Mouse (Mus musculus): ENCODE measurements at regions not wholly inside any gene's neighbourhood (a gene's known extent, or its start where the extent isn't known, plus 50 kb on each side); places are given as distances from the start of the nearest gene placed in this dataset.

DNA sequence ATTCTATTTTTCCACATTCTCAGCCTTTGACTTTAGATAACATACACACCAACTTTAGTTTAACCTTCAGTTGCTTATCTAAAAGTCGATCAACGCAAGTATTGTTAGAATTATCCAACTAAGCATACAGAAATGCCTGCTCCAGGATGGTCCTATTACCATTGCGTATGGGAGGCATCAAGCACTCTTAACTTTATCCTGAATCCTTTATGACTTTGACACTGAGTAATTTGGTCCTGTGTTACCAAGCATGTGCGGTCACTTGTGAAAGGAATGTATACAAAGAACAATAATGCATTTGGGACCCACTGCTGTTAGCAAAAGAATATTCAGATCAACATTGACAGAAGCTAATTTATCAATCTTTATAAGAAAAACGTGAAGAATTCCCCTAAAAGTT is 194.9 kb downstream of the Gm11146 start:
- Histone ChIP-seq H3K36me3 (no peaks in the 10 kb centered on the region), H3K4me1 (0 out of 2 replicates have a peak, but pooled peaks cover 3% of the 10 kb centered on the region), H3K9me3 (no peaks in the 10 kb centered on the region), H3K27me3 (ENCODE audit: insufficient read depth, poor library complexity, severe bottlenecking) (no peaks in the 10 kb centered on the region), H3K4me3 (no peak overlapping the region), H3K27ac (no peak overlapping the region)
- 83% methylated on average over 5 of the region's 5 CpGs for WGBS
- DNase-seq (ENCODE audit: low spot score), result no peak

GRCm38 (mm10) chr16:77405859-77406258 is 196.0 kb downstream of the Gm11146 start:
- Histone ChIP-seq H3K4me1 (peaks cover 6% of the 10 kb centered on the region), H3K4me3 (no peak overlapping the region), H3K36me3 (no peaks in the 10 kb centered on the region), H3K27me3 (ENCODE audit: insufficient read depth, poor library complexity, severe bottlenecking) (no peaks in the 10 kb centered on the region), H3K27ac (no peak overlapping the region), H3K9me3 (no peaks in the 10 kb centered on the region)
- DNase-seq (ENCODE audit: low spot score), result no peak
- 72% methylated on average over 6 of the region's 6 CpGs for WGBS

- no peaks in the 10 kb centered on the region for H3K9me3 ChIP-seq
- H3K27me3 ChIP-seq (ENCODE audit: insufficient read depth, poor library complexity, severe bottlenecking), result no peaks in the 10 kb centered on the region
- H3K4me3 ChIP-seq, result no peak overlapping the region
- H3K27ac ChIP-seq, result no peak overlapping the region
- no peak for DNase-seq (ENCODE audit: low spot score)
- 72% methylated on average over 8 of the region's 8 CpGs for WGBS
- H3K36me3 ChIP-seq, result no peaks in the 10 kb centered on the region
- peaks cover 11% of the 10 kb centered on the region for H3K4me1 ChIP-seq
Measured at GRCm38 (mm10) chr16:77405181-77405818, 196.6 kb downstream of the Gm11146 start.

DNA sequence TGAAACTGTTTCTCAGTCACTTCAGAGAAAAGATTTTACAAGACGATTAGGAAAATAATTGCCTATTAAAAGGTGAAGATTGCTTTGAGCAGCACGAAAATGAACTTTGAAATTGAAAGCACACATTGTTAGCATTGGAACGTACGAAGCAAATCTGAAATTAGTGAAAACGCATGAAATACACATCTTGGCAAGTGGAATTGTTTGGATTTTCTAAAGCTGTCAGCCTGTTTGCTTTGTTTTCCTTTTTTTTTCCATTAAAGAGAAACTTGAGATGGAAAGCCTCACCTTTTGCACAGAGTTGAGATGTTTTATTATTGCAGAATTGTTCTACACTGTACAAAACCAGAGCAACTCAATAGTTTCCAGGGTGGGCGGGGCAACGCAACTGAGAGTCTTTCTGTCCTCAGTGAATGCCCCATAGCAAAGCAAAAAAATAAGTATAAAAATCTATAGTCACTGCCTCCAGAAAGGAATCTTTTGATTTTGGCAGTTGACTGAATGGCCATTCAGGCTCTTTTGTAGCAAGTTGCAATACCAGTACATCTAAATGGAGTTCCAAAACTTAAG is 199.1 kb downstream of the Gm11146 start:
- WGBS, result 84% methylated on average over 7 of the region's 7 CpGs
- Histone ChIP-seq H3K27me3 (ENCODE audit: insufficient read depth, poor library complexity, severe bottlenecking) (no peaks in the 10 kb centered on the region), H3K27ac (no peak overlapping the region)

DNA sequence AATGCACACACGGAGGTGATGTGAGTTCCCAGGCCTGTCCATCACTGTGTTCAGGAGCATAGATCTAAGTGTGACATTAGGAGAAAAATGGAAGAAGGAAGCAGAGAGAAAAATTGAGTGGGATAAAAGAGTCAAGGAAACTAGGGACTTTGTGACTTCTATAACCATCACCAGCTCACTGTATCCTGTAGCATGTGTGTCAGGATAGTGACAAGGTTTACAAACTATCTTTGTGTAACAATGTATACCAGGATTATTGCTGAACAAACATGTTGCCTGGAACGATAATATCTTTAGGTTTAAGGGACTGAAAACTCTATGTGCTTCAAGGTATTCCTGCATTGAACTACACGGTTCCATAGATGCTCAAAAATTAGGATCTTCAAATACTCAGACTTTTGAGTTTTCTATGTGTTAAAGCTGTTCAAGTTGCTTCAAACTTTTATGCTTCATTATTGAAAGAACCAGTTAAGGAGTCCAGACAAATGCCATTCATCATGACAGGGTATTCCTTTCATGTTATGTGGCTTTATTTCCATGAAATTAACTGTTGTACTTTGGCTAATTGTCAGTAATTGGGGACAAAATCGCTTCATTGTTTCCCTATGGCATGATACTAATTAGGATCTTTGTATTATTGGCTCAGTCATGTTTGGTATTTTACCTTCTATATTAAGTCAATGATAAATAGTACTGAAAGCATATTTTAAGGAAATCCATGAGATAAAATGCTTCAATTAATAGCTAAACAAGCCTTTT is 200.5 kb downstream of the Gm11146 start:
- 67% methylated on average over 4 of the region's 4 CpGs for WGBS
- H3K4me1 ChIP-seq, result peaks cover 11% of the 10 kb centered on the region
- no peaks in the 10 kb centered on the region for H3K36me3 ChIP-seq
- H3K27me3 ChIP-seq (ENCODE audit: insufficient read depth, poor library complexity, severe bottlenecking), result no peaks in the 10 kb centered on the region
- peak overlapping the region; percentile 86 for H3K27ac ChIP-seq
- no peaks in the 10 kb centered on the region for H3K9me3 ChIP-seq
- no peak overlapping the region; the same call in 1 of the 2 replicates for H3K4me3 ChIP-seq
- no peak for DNase-seq (ENCODE audit: low spot score)

More for the DNA sequence above, 199.1 kb downstream of the Gm11146 start:
- Histone ChIP-seq H3K36me3 (no peaks in the 10 kb centered on the region), H3K4me1 (peaks cover 11% of the 10 kb centered on the region), H3K9me3 (no peaks in the 10 kb centered on the region), H3K4me3 (no peak overlapping the region)
- DNase-seq (ENCODE audit: low spot score), result no peak

DNA sequence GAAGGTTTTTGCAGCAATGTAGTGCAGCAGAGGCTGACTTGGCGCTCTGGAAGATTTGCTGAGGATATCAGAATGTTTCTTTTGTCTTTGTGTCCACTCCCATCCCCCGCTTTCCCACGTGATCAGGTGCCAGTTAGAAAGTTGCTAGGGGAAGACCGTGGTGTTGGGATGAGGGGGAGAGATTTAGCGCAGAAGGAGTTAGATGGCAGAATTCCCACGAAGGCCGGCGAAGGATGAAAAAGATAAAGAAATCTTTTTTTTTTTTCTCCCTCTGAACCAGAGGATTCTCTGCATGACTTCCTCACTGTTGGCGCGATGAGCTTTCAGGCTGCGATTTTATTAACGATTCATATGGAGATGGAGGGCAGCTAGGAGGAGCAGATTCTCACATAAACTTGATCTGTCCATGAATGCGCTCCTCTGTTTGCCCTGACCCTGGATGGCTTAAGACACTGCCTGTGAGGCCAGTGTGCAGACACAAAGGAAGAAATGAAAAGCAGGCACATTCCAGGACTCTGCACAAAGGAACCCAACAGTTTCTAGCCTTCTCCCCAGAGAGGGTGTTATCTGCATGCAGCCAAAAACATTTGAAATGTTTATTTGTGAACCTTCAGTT is 201.5 kb downstream of the Gm11146 start:
- peak overlapping the region; percentile 51 for H3K4me3 ChIP-seq
- peaks cover 8% of the 10 kb centered on the region for H3K4me1 ChIP-seq
- H3K9me3 ChIP-seq, result no peaks in the 10 kb centered on the region
- H3K27me3 ChIP-seq (ENCODE audit: insufficient read depth, poor library complexity, severe bottlenecking), result no peaks in the 10 kb centered on the region
- peak overlapping the region; percentile 86 for H3K27ac ChIP-seq
- H3K36me3 ChIP-seq, result no peaks in the 10 kb centered on the region
- 2% methylated on average over 13 of the region's 13 CpGs for WGBS
- peak; percentile 81 for DNase-seq (ENCODE audit: low spot score)

DNA sequence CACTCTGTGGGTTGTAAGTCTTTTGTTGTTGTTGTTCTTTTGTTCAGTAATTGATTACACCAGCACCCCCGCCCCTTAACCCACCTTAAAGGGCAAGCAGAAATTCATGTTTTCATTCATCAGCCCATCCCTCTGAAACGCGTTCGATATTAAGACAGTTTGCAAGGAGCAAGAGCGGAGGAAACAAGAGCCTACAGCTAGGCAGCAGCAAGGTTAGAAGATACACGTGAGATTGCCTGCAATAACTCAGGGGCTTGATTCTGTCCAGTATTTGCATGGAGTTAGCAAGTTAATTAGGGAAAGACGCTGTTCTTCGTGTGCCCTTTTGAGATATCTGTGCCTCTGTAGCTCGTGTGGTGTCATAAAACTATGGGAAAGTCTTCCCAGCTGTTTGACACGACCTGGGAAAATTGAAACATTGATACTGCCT is 202.0 kb downstream of the Gm11146 start:
- Histone ChIP-seq H3K4me1 (peaks cover 8% of the 10 kb centered on the region), H3K27me3 (ENCODE audit: insufficient read depth, poor library complexity, severe bottlenecking) (no peaks in the 10 kb centered on the region), H3K36me3 (no peaks in the 10 kb centered on the region), H3K4me3 (peak overlapping the region; percentile 51), H3K27ac (peak overlapping the region; percentile 86), H3K9me3 (no peaks in the 10 kb centered on the region)
- 19% methylated on average over 10 of the region's 10 CpGs for WGBS
- DNase-seq (ENCODE audit: low spot score), result no peak

DNA sequence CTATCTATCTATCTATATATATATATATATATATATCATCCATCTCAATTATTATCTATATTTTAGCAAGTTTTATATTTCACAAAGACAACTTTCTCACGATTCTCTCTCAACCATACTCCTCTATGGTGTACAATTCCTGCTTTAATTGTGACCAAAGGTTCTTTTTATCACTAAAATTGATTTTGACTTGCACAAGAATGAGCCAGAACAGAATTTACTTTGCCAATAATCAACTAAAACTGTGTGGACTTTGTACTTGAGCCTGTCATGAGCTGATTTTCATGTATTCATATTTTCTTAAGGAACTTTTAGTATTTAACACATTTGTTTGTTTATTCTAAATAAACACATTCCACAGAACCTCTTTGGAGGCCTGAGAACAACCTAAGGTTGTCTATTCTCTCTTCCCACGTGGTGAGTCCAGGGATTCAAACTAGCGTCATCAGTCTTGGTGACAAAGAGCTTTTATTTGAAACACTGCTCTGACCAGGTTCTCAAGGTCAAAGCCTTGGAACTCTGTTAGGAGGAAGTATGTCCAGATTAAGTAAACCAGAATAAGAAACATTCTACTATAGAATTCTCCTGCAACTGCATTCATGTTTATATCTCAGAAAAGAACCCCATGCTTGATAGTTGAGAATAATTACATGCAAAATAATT is 207.7 kb downstream of the Gm11146 start:
- Histone ChIP-seq H3K4me3 (no peak overlapping the region), H3K9me3 (no peaks in the 10 kb centered on the region), H3K36me3 (no peaks in the 10 kb centered on the region), H3K27ac (no peak overlapping the region), H3K4me1 (no peaks in the 10 kb centered on the region), H3K27me3 (ENCODE audit: insufficient read depth, poor library complexity, severe bottlenecking) (no peaks in the 10 kb centered on the region)
- WGBS, result 66% methylated on average over 3 of the region's 3 CpGs
- DNase-seq (ENCODE audit: low spot score), result no peak

- no peak overlapping the region for H3K4me3 ChIP-seq
- H3K36me3 ChIP-seq, result no peaks in the 10 kb centered on the region
- no peak overlapping the region for H3K27ac ChIP-seq
- H3K9me3 ChIP-seq, result no peaks in the 10 kb centered on the region
- H3K27me3 ChIP-seq (ENCODE audit: insufficient read depth, poor library complexity, severe bottlenecking), result no peaks in the 10 kb centered on the region
- 83% methylated on average over 5 of the region's 5 CpGs for WGBS
- no peak for DNase-seq (ENCODE audit: low spot score)
- no peaks in the 10 kb centered on the region for H3K4me1 ChIP-seq
Measured at GRCm38 (mm10) chr16:77393470-77393869, 208.4 kb downstream of the Gm11146 start.

GRCm38 (mm10) chr16:77392205-77392604 is 209.7 kb downstream of the Gm11146 start:
- Histone ChIP-seq H3K4me1 (no peaks in the 10 kb centered on the region), H3K27me3 (ENCODE audit: insufficient read depth, poor library complexity, severe bottlenecking) (no peaks in the 10 kb centered on the region), H3K4me3 (no peak overlapping the region), H3K36me3 (no peaks in the 10 kb centered on the region), H3K27ac (no peak overlapping the region), H3K9me3 (no peaks in the 10 kb centered on the region)
- WGBS, result 80% methylated on average over 4 of the region's 4 CpGs
- no peak for DNase-seq (ENCODE audit: low spot score)

DNA sequence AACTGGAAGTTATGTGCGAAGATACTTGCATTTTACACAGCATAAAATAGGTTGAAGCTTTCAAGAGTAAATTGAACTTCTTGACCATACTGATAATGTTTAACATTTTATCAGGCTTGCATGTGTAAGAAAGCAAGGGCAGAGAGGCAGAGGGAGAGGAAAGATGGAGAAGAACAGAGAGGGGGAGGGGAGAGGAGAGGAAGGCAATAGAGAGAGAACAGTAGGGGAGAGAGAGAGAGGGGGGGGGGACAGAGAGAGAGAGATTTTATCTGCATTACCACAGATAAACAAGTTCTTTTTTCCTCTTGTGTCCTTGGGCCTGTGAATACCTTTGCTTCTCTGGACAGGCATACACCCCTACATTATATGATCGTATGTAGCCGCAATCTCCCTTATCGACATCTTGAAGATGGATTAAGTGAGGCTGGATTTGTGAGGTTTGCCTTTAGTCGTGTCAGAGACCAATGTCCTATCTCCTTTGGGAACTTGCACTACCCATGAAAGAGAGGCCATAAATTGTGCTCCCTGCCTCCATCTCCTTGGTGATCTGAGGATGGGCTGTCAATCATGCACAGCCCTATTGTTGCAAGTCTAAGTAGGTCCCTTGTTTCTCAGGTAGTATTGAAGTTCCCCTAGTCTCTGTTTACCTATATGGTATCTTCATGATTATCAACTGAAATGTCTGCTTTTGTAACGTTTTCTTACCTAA is 217.7 kb downstream of the Gm11146 start:
- H3K9me3 ChIP-seq, result no peaks in the 10 kb centered on the region
- 70% methylated on average over 6 of the region's 6 CpGs for WGBS
- H3K4me1 ChIP-seq, result peaks cover 13% of the 10 kb centered on the region; the same call in 1 of the 2 replicates

DNA sequence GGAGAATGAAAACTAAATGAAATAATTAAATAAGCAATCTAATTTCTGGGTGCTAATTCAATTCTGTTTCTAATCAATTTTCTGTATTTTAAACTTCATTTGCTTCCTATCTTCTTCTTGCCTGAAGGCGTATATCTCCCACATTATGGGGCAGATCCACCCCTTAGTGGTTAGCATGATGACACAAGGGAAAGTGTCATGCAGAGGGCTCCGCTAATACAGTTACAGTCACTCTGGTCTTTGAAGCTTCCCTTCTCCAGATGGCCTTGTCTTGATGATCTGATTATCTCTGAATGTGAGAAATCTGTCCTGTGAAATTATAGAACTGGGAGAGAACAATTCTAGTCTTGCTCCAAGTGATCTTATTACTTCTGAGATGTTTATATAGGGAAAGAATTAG is 219.1 kb downstream of the Gm11146 start:
- Histone ChIP-seq H3K27ac (0 out of 2 replicates have a peak overlapping the region, but pooled peaks have one; percentile 4), H3K27me3 (ENCODE audit: insufficient read depth, poor library complexity, severe bottlenecking) (no peaks in the 10 kb centered on the region), H3K9me3 (no peaks in the 10 kb centered on the region), H3K36me3 (no peaks in the 10 kb centered on the region), H3K4me1 (peaks cover 13% of the 10 kb centered on the region; the same call in 1 of the 2 replicates), H3K4me3 (no peak overlapping the region)
- no peak for DNase-seq (ENCODE audit: low spot score)
- 81% methylated on average over 2 of the region's 2 CpGs for WGBS

More for the DNA sequence above, 217.7 kb downstream of the Gm11146 start:
- DNase-seq (ENCODE audit: low spot score), result no peak
- Histone ChIP-seq H3K4me3 (no peak overlapping the region), H3K27me3 (ENCODE audit: insufficient read depth, poor library complexity, severe bottlenecking) (no peaks in the 10 kb centered on the region), H3K27ac (no peak overlapping the region), H3K36me3 (no peaks in the 10 kb centered on the region)
